Mouse (Mus musculus): ENCODE results near the gene Plcg2.

The Plcg2 gene

DNA sequence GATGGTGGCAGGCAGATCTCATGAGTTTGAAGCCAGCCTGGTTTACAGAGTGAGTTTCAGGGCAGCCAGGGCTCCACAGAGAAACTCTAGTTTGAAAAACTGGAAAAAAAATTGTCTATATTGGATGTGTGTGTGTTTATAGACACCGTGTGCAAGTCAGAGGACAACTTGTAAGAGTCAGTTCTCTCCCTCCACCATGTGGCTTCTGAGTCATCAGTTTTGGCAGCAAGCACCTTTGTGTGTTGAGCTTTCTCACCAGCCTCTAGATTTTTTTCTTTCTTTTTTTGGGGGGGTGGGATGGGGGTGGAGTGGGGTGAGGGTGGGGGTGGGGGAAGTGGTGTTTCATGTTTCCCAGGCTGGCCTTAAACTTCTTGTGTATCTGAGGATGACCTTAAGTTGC, 12.8 kb upstream of the Plcg2 start:
- DNase-seq (ENCODE audit: low read depth), result peak; percentile 85

DNA sequence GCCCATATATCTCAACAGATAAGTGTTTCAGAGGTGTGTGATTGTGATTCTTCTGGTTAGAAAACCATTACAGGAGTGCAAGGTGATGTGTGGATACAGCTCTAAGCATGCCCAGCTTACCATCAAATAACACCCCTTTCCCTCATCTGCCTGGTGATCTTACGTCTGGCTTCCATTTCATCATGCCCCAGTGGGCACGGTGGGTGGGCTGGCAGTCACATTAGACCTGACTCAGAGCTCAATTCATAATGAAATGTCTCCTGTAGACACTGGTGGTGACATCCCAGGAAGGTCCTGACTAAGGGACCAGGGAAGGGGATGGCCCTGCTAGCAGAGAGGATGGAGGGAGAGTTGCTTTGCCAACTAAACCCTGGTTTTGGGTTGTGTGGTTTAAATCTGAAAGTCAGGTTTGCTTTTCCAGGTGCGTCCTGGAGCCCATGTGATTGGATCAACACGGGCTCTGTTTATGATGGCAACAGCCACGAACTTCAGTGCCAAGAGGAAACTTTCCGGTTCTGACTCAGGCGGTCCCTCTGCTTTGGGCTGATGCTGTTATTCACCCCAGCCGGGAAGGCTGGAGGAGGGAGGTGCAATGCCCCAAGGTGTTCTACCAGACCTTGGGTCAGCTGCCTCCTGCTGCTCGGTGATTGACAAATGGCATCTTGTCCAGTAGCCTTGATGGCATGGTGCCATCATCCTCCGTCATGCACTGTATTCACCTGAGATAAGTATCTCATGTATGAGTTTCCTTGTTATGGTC, 9.7 kb upstream of the Plcg2 start:
- DNase-seq (ENCODE audit: low read depth), result no peak

DNA sequence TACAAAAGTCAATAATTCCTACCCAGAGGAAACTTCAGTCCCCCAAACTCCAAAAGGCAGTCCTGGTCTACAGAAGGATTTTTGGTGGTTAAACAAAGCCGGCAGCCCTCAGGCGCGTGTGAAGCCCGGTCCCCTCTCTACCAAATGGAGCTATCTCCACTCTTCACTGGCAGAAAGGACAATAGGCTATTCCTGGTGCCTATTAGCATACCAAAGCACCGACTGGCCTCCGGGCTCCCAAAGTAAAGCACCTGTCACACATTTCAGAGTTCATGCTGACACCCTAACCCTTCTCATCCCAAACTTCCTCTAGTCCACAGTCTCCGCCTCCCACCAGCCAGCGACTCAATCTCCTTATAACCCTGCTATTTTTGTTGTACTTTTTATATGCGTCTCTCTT, 4.5 kb upstream of the Plcg2 start:
- DNase-seq (ENCODE audit: low read depth), result no peak

GRCm38 (mm10) chr8:117494874-117495273, 3.2 kb upstream of the Plcg2 start:
- DNase-seq (ENCODE audit: low read depth), result peak; percentile 62

- no peak for DNase-seq (ENCODE audit: low read depth)
These were observed 937 bp downstream of the Plcg2 start for GRCm38 (mm10) chr8:117498915-117499540.

GRCm38 (mm10) chr8:117500232-117500823, 2.2 kb downstream of the Plcg2 start:
- DNase-seq (ENCODE audit: low read depth), result peak; percentile 87

DNA sequence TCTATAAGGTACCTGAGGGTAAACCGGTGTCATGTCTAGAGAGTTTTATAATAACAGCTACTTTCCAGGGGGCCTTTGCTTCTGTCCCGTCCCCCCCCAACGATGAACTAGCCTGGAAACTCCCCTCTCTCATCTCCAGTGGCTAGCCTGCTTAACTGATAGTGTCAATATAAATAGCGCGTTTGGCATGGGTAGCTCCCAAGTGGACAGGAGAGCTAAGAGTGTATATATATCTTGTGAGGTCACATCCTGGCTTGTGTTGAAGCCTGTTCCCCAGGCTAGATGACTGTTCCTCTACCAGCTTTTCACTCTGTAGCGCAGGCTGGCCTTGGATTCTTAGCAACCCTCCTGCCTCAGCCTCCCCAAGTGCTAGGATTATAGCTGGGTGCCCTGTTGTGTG, 3.2 kb downstream of the Plcg2 start:
- DNase-seq (ENCODE audit: low read depth), result no peak

DNA sequence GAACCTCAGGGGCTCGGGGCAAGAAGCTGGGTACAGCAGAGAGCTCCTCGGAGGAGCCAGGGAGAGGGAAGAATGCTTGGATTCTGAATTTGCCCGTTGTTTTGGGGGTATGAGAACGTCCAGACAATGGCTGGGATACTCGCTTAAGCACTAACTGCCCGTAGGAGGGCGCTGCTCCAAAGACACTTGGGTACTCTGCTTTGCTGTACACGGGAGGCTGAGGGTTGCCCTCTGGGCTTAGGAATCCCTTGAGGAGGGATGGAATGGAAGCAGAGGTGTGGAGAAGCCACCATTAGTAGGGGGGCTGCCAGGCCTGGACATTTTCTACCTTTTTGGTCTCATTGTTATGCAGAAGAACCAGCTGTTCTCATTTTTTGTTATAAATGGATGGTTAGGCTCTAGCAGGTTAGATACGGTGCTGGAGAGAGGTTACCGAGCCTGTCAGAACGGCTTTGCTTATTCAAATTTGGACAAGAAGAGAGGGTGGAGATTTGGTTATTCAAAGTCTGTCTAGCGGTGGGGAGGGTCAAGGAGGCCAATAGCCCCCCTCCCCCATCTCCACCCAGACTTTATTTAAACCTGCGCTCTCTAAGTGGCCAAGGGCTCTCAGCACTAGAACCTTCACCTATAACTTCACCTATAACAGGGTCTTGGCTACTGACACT, 5.4 kb downstream of the Plcg2 start:
- no peak for DNase-seq (ENCODE audit: low read depth)

DNA sequence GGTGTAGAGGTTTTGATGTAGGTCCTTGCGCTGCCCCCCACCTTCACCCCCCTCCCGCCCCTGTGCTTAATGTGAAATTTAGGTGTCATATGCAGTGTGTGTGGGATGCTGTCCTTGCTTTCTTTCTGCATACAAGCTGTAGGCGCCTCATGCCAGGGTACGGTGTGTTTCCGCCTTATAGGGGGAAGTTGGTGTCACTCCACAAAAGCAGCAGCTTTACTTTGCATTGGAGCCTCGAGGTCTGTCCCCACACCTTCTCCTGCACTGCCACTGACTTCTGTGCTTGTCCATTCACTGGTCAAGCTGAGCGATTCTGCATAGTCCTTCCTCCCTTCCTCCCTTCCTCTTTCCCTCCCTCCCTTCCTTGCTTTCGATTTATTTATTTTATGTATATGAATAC, 9.6 kb downstream of the Plcg2 start:
- no peak for DNase-seq (ENCODE audit: low read depth)

DNA sequence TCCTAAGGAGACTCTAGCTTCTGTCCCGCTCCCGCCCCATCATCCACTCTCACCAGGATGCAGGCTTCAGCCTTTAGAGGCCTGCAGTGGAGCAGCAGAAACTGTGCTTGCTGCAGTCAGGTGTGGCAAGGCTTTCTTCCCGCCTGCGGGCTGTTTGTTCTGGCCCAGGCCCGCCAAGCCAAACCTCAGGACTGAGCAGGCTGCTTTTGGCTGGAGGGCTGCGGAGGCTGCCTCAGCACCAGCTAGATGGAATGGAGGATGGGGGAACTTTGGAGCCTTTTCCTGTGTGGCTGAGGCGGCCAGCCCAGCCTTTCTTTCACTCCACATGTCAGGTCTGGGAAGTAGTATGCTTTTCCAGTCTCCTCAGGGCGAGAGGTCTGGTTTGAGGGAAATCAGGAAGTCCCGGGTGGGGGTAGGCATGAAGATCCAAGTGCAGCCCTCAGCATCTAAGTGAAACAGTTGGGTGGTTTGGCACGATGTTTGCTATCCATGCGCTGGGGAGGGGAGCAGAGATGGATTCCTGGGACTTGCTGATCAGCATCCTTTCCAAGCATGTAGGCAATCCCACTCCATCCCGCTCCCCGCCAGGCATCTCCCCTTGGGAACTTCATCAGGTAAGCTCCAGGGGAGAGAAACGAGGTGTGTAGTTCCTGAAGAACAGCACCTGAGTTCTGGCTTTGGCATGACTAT, 18.9 kb downstream of the Plcg2 start:
- no peak for DNase-seq (ENCODE audit: low read depth)

- no peak for DNase-seq (ENCODE audit: low read depth)
These were observed 19.8 kb downstream of the Plcg2 start for GRCm38 (mm10) chr8:117517861-117518260.

DNA sequence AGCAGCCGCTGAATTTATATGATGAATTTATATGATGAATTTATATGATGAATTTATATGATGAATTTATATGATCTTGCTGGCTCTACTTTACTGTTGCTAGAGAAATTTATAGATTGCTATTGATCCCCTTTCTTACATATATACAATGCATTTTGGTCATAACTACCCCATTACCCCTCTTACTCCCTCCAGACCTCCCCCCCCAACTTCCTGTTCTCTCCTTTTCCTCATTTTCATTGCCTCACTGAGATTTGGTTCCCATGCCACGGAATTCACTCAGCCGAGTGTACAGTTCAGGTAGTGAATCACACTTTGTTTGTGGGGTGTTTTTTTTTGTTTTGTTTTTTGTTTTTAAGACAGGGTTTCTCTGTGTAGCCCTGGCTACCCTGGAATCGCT, 20.8 kb downstream of the Plcg2 start:
- DNase-seq (ENCODE audit: low read depth), result no peak

DNA sequence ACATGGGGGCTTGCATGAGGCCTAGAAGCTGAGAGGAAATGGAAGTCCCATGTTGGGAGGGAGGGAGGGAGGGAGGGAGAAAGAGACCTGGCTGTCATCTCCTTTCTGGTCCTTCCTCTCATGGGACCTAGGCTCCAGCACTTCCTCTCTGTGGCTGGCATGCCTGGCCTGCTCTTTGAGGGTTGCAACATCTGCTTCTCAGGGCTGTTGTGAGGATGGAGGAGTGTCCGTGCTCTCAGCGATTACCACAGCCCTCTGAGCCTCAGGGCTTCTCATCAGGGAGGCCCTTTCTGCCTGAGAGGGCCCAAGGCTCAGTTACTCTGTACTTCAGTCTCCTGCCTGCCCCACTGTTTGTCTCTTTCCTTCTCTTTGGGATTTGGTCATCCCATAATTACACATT, 28.1 kb downstream of the Plcg2 start:
- peak; percentile 93 for DNase-seq (ENCODE audit: low read depth)

GRCm38 (mm10) chr8:117527983-117528382, 29.9 kb downstream of the Plcg2 start:
- no peak for DNase-seq (ENCODE audit: low read depth)

DNA sequence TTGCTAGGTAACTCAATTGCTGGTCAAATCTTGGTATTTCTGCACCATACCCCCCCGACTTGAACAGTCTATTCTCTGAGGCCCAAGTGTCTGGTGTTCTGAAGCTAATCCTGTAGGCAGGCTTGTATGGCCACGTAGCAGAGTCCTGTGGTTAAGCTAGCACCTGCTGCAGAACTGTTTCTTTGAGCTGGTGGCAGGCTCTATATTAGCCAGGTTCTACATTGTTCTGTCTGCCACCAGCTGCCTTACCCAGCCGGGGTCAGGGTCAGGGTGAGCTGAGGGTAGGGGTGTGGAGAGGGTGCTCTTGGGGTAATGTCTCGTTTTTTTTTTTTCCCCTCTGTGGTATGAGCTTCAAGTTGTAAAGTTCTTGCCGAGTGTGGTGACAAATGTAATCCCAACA, 31.1 kb downstream of the Plcg2 start:
- DNase-seq (ENCODE audit: low read depth), result no peak

DNA sequence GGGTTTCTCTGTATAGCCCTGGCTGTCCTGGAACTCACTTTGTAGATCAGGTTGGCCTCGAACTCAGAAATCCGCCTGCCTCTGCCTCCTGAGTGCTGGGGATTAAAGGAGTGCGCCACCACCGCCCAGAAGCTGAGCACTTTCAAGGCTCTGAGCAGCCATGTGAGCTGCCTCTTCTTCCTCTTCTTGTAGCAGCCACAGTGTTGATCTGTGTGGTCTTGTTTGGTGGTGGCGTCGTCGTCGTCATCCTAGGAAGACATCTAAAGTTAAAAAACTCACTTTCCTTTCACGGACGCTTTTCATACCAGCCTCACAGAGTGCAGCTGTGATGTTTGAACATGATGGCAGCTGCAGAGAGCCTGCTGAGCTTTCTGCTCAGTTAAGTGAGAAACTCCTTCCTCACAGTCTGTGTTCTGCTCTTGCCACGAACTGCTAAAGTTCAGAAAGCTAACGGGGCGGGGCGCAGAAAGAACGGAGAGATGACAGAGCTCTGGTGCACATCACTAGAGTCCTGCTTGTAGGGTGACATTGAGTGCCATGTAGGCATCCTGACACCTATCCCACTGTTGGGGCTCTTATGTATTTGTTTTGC, 34.4 kb downstream of the Plcg2 start:
- no peak for DNase-seq (ENCODE audit: low read depth)

DNA sequence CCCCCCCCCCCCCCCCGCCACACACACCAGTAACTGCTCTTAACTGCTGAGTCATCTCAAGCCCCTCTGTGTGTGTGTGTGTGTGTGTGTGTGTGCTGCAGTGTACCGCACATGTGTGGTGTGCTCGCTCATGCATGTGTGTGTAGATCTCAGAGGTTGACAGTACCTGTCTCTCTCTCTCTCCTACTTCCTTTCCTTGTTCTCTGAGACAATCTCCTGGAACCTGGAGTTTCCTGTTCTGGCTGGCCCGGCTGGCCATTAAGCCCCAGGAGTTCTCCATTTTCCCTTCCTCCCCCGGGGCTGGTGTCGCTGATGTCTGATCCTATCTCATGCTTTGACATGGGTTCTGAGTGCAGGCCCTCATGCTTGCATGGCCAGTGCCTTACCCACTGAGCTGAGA, 38.8 kb downstream of the Plcg2 start:
- peak; percentile 85 for DNase-seq (ENCODE audit: low read depth)

DNA sequence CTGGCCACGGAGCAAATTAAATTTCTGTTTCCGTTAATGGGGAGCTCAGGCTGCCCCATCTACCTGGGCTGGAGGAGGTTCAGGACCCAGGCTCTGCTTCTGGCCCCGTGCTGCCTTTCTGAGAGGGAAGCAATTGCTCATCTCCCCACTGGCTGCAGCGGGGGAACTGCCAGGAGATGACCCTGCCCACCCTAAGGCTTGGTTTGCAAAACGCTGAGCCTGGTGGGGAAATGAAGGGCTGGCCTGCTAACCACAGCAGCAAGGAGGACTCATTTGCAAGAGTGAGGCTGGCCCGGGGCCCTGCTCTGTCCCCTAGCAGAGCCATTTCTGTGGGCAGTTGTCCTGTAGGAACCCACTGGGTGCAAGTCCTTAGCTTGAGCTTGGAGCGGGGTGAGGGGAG, 39.7 kb downstream of the Plcg2 start:
- DNase-seq (ENCODE audit: low read depth), result peak; percentile 89

DNA sequence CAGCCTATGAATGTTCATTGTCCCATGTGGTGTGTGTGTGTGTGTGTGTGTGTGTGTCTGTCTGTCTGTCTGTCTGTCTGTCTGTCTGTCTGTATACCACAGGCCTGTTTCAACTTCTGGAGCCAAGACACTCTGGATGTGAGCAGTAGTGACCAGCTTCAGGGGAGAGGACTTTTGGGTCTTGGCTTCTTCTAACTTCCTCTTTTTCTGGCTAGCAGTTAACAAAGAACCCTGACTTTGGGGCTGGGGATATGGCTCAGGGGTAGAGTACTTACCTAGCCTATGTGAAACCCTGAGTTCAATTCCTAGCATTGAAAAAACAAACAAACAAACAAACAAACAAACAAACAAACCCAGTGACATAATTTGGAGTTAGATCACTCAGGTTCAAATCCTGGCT, 44.9 kb downstream of the Plcg2 start:
- peak; percentile 85 for DNase-seq (ENCODE audit: low read depth)

GRCm38 (mm10) chr8:117543789-117544188, 45.7 kb downstream of the Plcg2 start:
- peak; percentile 97 for DNase-seq (ENCODE audit: low read depth)

- DNase-seq (ENCODE audit: low read depth), result no peak
These were observed 47.0 kb downstream of the Plcg2 start for GRCm38 (mm10) chr8:117545043-117545442.

DNA sequence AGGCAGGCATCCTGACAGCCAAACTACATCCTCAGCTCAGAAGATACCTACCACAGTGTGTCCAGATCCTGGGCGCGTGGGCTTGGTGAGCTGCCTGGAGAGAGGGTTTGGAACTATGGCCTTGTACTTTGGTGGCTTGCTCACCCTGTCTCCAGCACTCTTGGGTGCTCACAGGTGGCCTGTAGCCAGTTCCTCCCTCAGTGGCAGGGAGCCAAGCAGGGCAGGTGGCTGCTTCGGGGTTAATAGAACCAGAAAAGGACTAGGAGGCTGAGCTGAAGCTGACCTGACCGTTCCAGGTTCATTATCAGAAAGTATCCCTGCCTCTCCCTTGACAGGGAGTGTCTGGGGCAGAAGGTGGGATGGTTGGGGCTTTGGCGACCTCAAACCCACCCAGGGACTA, 48.3 kb downstream of the Plcg2 start:
- DNase-seq (ENCODE audit: low read depth), result no peak

Data from 416B (cell line).